Mouse (Mus musculus) limb, embryonic 14.5 days (tissue): ENCODE measurements around the gene Diaph3. TPM values are rescaled to one million over a fixed set of nuclear protein-coding genes. Genes with fewer than 3 reads are reported as not detected.

Source experiments
- ATAC-seq: fragments of 200-750 bp; cut with Nextera tagmentation; 2 replicates; pipeline ENCODE4 v1.8.0; 2017; ENCODE audit warnings: low read depth, moderate number of reproducible peaks, moderate TSS enrichment; ENCODE audit not compliant: low FRiP score
- DNase-seq: peaks from one replicate; pipeline ENCODE4 v3.0.0-alpha.2; 2015; ENCODE audit warnings: low spot score
- H3K27ac ChIP-seq: fragments of 300-500 bp; sonication (generic); replicated peaks from 2 replicates; pipeline ENCODE4 v1.5.1; 2014; ENCODE audit warnings: low read depth, mild to moderate bottlenecking, low read length, moderate library complexity, mixed read lengths
- H3K27me3 ChIP-seq: fragments of 300-500 bp; sonication (generic); 2 replicates; pipeline ENCODE4 v1.6.1; 2014; ENCODE audit warnings: low read length, mixed read lengths; ENCODE audit not compliant: control insufficient read depth, insufficient read depth
- H3K36me3 ChIP-seq: fragments of 300-500 bp; sonication (generic); 2 replicates; pipeline ENCODE4 v1.6.1; 2014; ENCODE audit warnings: mild to moderate bottlenecking, low read length, moderate library complexity, mixed read lengths; ENCODE audit not compliant: control insufficient read depth, insufficient read depth
- H3K4me1 ChIP-seq: fragments of 300-500 bp; sonication (generic); 2 replicates; pipeline ENCODE4 v1.6.1; 2014; ENCODE audit warnings: antibody characterized with exemption, low read length, mixed read lengths; ENCODE audit not compliant: control insufficient read depth, insufficient read depth
- H3K4me2 ChIP-seq: fragments of 300-500 bp; sonication (generic); replicated peaks from 2 replicates; pipeline ENCODE4 v1.6.1; 2014; ENCODE audit warnings: low read depth, mild to moderate bottlenecking, low read length, moderate library complexity; ENCODE audit not compliant: severe bottlenecking
- H3K4me3 ChIP-seq: fragments of 300-500 bp; sonication (generic); replicated peaks from 2 replicates; pipeline ENCODE4 v1.5.1; 2014; ENCODE audit warnings: low read length
- H3K9ac ChIP-seq: fragments of 300-500 bp; sonication (generic); 2 replicates; pipeline ENCODE4 v1.6.1; 2014; ENCODE audit warnings: mild to moderate bottlenecking, low read depth, low read length, moderate library complexity; ENCODE audit not compliant: severe bottlenecking
- H3K9me3 ChIP-seq: fragments of 300-500 bp; sonication (generic); 2 replicates; pipeline ENCODE4 v1.6.1; 2016; ENCODE audit warnings: low read length; ENCODE audit not compliant: control insufficient read depth
- POLR2A ChIP-seq: fragments of 200-500 bp; IDR thresholded peaks from 2 replicates; pipeline ENCODE4 v1.8.0; 2012; ENCODE audit warnings: inconsistent platforms, mild to moderate bottlenecking, moderate library complexity, borderline replicate concordance; ENCODE audit not compliant: insufficient read depth, insufficient read length; ENCODE audit errors: extremely low read depth
- WGBS: fragments of 180-500 bp; shearing (Covaris S2); extraction: QIAGEN DNeasy Blood & Tissue Kit; methylation state at CpG from one replicate; pipeline ENCODE4 v1.1.7; 2014; 5-methylcytosine and 5-hydroxymethylcytosine counted together
- polyA plus RNA-seq, 2 experiments: library from polyadenylated mRNA; depleted of rRNA in 1 of 2; stranded (reverse) in 1 of 2; unstranded in 1 of 2; fragments of >200 nt; fragmentation: Nextera tagmentation in 1 of 2; extraction: Ambion mirVana in 1 of 2; gene quantifications; 2 replicates each; pipeline versions ENCODE4 v1.2.1 to v1.2.3; 2012 to 2014

Diaph3 gene
- polyA plus RNA-seq, 2 experiments = 7.3 to 10.5 TPM

GRCm38 (mm10) chr14:86675314-86675713 lies 465.7 kb downstream of the Diaph3 start:
- no peak overlapping the region for H3K4me3 ChIP-seq
- H3K27ac ChIP-seq = no peak overlapping the region
- no peak overlapping the region for H3K9ac ChIP-seq
- no peak overlapping the region for H3K4me2 ChIP-seq
- H3K36me3 ChIP-seq = no peaks in the 10 kb centered on the region
- TF ChIP-seq POLR2A = no peak
- no peaks in the 10 kb centered on the region for H3K9me3 ChIP-seq
- no peaks in the 10 kb centered on the region for H3K27me3 ChIP-seq
- DNase-seq = no peak
- H3K4me1 ChIP-seq = no peaks in the 10 kb centered on the region
- no peak for ATAC-seq
- 58% methylated on average over 8 of the region's 8 CpGs for WGBS

- no peak for DNase-seq
- H3K9me3 ChIP-seq = no peaks in the 10 kb centered on the region
- WGBS = 85% methylated on average over 4 of the region's 4 CpGs
- no peaks in the 10 kb centered on the region for H3K27me3 ChIP-seq
- ATAC-seq = no peak
- no peak overlapping the region for H3K9ac ChIP-seq
- TF ChIP-seq POLR2A = no peak
- no peaks in the 10 kb centered on the region for H3K4me1 ChIP-seq
- no peaks in the 10 kb centered on the region for H3K36me3 ChIP-seq
- no peak overlapping the region for H3K4me2 ChIP-seq
- H3K4me3 ChIP-seq = no peak overlapping the region
- H3K27ac ChIP-seq = no peak overlapping the region
Observed at GRCm38 (mm10) chr14:86662846-86663245, 478.2 kb downstream of the Diaph3 start.

- Histone ChIP-seq H3K36me3 (no peaks in the 10 kb centered on the region), H3K9ac (no peak overlapping the region), H3K27ac (no peak overlapping the region), H3K4me3 (no peak overlapping the region), H3K27me3 (no peaks in the 10 kb centered on the region), H3K9me3 (no peaks in the 10 kb centered on the region), H3K4me1 (no peaks in the 10 kb centered on the region), H3K4me2 (no peak overlapping the region)
- 92% methylated on average over 3 of the region's 3 CpGs for WGBS
- no peak for ATAC-seq
- DNase-seq = no peak
- no peak for TF ChIP-seq POLR2A
Observed at GRCm38 (mm10) chr14:86660556-86660955, 480.5 kb downstream of the Diaph3 start.

- no peaks in the 10 kb centered on the region for H3K36me3 ChIP-seq
- TF ChIP-seq POLR2A = no peak
- H3K9ac ChIP-seq = no peak overlapping the region
- no peak overlapping the region for H3K4me3 ChIP-seq
- H3K4me2 ChIP-seq = no peak overlapping the region
- no peak for DNase-seq
- ATAC-seq = peak; percentile 57; the same call in 1 of the 2 replicates
- no peaks in the 10 kb centered on the region for H3K4me1 ChIP-seq
- no peak overlapping the region for H3K27ac ChIP-seq
- 42% methylated on average over 5 of the region's 5 CpGs for WGBS
- no peaks in the 10 kb centered on the region for H3K27me3 ChIP-seq
- H3K9me3 ChIP-seq = no peaks in the 10 kb centered on the region
Observed at GRCm38 (mm10) chr14:86656262-86656661, 484.8 kb downstream of the Diaph3 start.

- ATAC-seq = no peak
Observed at GRCm38 (mm10) chr14:86646499-86647120, 494.4 kb downstream of the Diaph3 start.

More at GRCm38 (mm10) chr14:86646499-86647120, 494.4 kb downstream of the Diaph3 start:
- Histone ChIP-seq H3K4me3 (no peak overlapping the region), H3K27me3 (no peaks in the 10 kb centered on the region), H3K36me3 (no peaks in the 10 kb centered on the region), H3K9ac (no peak overlapping the region), H3K27ac (no peak overlapping the region), H3K9me3 (no peaks in the 10 kb centered on the region), H3K4me2 (no peak overlapping the region), H3K4me1 (no peaks in the 10 kb centered on the region)
- 82% methylated on average over 7 of the region's 7 CpGs for WGBS
- DNase-seq = no peak
- no peak for TF ChIP-seq POLR2A
